Mouse (Mus musculus) megakaryocyte, embryonic 14.5 days (primary cell): ENCODE data around the gene Lrrc32.

Source experiments
- FLI1 ChIP-seq: IDR thresholded peaks from 2 replicates; pipeline ENCODE4 v1.6.1; 2012; ENCODE audit warnings: low read length, inconsistent platforms, mixed read lengths
- GATA1 ChIP-seq: IDR thresholded peaks from 3 replicates; pipeline ENCODE4 v1.6.1; 2012; ENCODE audit warnings: mixed read lengths, low read length, inconsistent platforms, borderline replicate concordance

DNA sequence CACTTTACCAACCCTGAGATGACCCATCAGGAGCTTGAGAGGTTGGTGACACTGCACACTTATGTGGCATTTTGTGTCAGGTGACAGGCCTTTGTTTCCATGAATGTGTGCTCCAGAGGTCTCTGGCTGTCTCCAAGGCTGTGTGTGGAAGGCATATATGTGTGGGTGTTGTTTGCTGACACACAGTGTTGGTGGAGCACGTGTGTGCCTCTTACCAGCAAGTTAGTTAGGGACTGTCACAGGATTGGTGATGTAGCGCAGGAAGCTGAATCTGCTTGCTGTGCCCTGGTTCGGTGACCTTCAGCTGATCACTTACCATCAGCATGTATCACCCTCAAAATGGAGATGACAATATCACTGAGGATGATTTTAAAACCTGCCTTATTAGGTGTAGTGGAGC lies 4.2 kb upstream of the Lrrc32 start:
- TF ChIP-seq GATA1 = no peak
- no peak for TF ChIP-seq FLI1
